8 mouse cellular contexts compared by ENCODE assay signal in the genomic region with DNA sequence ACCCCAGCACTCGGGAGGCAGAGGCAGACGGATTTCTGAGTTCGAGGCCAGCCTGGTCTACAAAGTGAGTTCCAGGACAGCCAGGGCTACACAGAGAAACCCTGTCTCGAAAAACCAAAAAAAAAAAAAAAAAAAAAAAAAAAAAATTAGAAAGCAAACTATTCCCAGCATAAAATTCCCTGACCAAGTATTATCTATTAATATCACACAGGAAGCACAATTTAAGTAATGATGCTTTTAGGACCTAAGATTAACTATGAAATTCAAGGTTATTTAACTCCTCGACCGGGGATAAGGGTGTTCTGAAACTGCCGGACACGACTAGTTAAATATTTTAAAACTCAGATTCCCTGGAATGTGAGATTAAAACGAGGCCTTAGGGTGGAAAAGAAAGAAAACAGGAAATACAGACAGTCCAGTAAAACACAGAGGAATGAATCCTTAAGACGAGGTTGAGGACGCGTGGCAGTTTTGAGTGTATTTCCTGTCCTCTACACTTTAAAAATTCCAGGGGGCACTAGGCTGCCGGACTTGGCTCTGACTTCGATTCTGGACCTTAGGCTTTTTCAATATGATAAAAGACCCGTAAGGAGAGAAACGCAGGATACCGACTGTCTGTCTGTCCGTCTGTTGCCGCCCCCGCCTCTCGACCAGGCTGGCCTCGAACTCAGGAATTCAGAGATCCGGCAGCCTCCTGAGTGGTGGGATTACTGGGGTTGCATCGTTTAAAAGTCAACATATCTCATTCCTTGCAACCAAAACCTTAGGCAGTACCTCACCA. TPM values are rescaled to one million over a fixed set of nuclear protein-coding genes. Genes with fewer than 3 reads are reported as not detected.
A peak's percentile ranks its signal among the peaks of the same experiment; 100 is the strongest.
DNase-seq lines count a peak whose midpoint lies in the region; ATAC-seq and TF ChIP-seq lines count a peak whose summit lies in the region.

No protein-coding gene starts in this region.

- peaks cover 7% of the 10 kb centered on the region for H3K4me1 ChIP-seq in embryonic fibroblast, embryonic 13.5 days (ENCODE audit: control insufficient read depth, insufficient read depth, low read length)
- peaks cover 16% of the 10 kb centered on the region for H3K4me1 ChIP-seq in stomach, embryonic 14.5 days (ENCODE audit: control insufficient read depth, insufficient read depth, low read length)

- H3K27me3 ChIP-seq in stomach, embryonic 14.5 days (ENCODE audit: control insufficient read depth, insufficient read depth, low read length) = no peaks in the 10 kb centered on the region

- 16% methylated on average over 23 of the region's 24 CpGs for WGBS in stomach, embryonic 14.5 days

- H3K9me3 ChIP-seq in stomach, embryonic 14.5 days (ENCODE audit: control insufficient read depth, low read depth, low read length) = no peaks in the 10 kb centered on the region

- TF ChIP-seq POLR2A in embryonic fibroblast, embryonic 13.5 days (IDR thresholded peaks at IDR 0.05; ENCODE audit: low read depth, low read length) = no peak

- H3K4me3 ChIP-seq in embryonic fibroblast, embryonic 13.5 days (ENCODE audit: insufficient read depth, low read length) = peak overlapping the region; percentile 55
- peak overlapping the region; percentile 94 for H3K4me3 ChIP-seq in left cerebral cortex, adult 2 months
- H3K4me3 ChIP-seq in stomach, embryonic 14.5 days (ENCODE audit: low read depth, low read length) = peak overlapping the region; percentile 94

- DNase-seq in layer of hippocampus, adult 11-12 months (ENCODE audit: low spot score) = peak; percentile 23
- DNase-seq in layer of hippocampus, adult 9-10 months (ENCODE audit: low spot score) = no peak
- peak; percentile 27 for DNase-seq in adrenal gland, postnatal 25 days
- DNase-seq in heart, postnatal 36 days = peak; percentile 48 to 49
- peak; percentile 21 to 25 for DNase-seq in left cerebral cortex, adult 2 months (ENCODE audit: extremely low spot score in 1 of 2, low spot score in 2 of 2)

- peak; percentile 8; the same call in 1 of the 2 replicates for ATAC-seq in megakaryocyte-erythroid progenitor cell, adult 5-6 weeks (replicated peaks; ENCODE audit: low FRiP score, low TSS enrichment, poor library complexity, severe bottlenecking)
- 0 out of 2 replicates have a peak, but pooled peaks have one; percentile 1 for ATAC-seq in stomach, embryonic 14.5 days (ENCODE audit: insufficient number of reproducible peaks, insufficient read depth, low FRiP score, low read depth)

- H3K27ac ChIP-seq in embryonic fibroblast, embryonic 13.5 days (ENCODE audit: insufficient read depth, low read length) = peak overlapping the region; percentile 89
- peak overlapping the region; percentile 95 for H3K27ac ChIP-seq in left cerebral cortex, adult 2 months
- H3K27ac ChIP-seq in stomach, embryonic 14.5 days (ENCODE audit: low read length) = peak overlapping the region; percentile 96

- H3K9ac ChIP-seq in stomach, embryonic 14.5 days (replicated peaks; ENCODE audit: low read depth, low read length) = peak overlapping the region; percentile 47

- no peak for TF ChIP-seq CTCF in embryonic fibroblast, embryonic 13.5 days (IDR thresholded peaks at IDR 0.05; ENCODE audit: borderline replicate concordance, insufficient read depth, low read length)
- no peak; the same call in 1 of the 2 replicates for TF ChIP-seq CTCF in left cerebral cortex, adult 2 months (IDR thresholded peaks at IDR 0.05)

- no peaks in the 10 kb centered on the region for H3K36me3 ChIP-seq in stomach, embryonic 14.5 days (ENCODE audit: control insufficient read depth, insufficient read depth, low read length)

- intact Hi-C loops in heart, postnatal 36 days (cut with DNase I) = loop anchor here (2.0 to 5.0 kb wide), 4 partner anchors 29 to 113 kb away; no protein-coding TSS in a partner anchor
- intact Hi-C loops in left cerebral cortex, adult 2 months (cut with DNase I) = loop anchor here (1.0 to 2.0 kb wide), 2 partner anchors 31 to 113 kb away; no protein-coding TSS in a partner anchor

- peak overlapping the region; percentile 67 for H3K4me2 ChIP-seq in stomach, embryonic 14.5 days (replicated peaks; ENCODE audit: low read depth, low read length)

RNA-seq across cellular contexts. Expression of a gene that starts 1.5 kb away (rescaled TPM):
- 38.8 and 63.8 TPM in 2 replicates for total RNA-seq in adrenal gland, postnatal 25 days (2021)
- polyA plus RNA-seq in embryonic fibroblast, embryonic 13.5 days (2011; ENCODE audit: insufficient read length, low read depth, missing spikeins) = 38.5 and 45.1 TPM in 2 replicates
- total RNA-seq in heart, postnatal 36 days (2021) = 10 to 100 TPM; 48.4 to 52.2 TPM
- total RNA-seq in left cerebral cortex, adult 2 months (2021) = 10 to 100 TPM; 60.8 to 66.7 TPM
- 15.5 and 20.1 TPM in 2 replicates for total RNA-seq in megakaryocyte-erythroid progenitor cell, adult 5-6 weeks (2014; fragmentation: Nextera tagmentation)
- 26.6 and 28.1 TPM in 2 replicates for total RNA-seq in megakaryocyte-erythroid progenitor cell, adult 5-6 weeks (2017)
- 14.4 and 23.1 TPM in 2 replicates for polyA plus RNA-seq in stomach, embryonic 14.5 days (2014; fragmentation: Nextera tagmentation; extraction: Ambion mirVana)

RNA-seq across cellular contexts. Expression of a gene that starts 30.1 kb away (rescaled TPM):
- 17.7 and 19.9 TPM in 2 replicates for total RNA-seq in adrenal gland, postnatal 25 days (2021)
- polyA plus RNA-seq in embryonic fibroblast, embryonic 13.5 days (2011; ENCODE audit: insufficient read length, low read depth, missing spikeins) = 96.0 and 103 TPM in 2 replicates
- total RNA-seq in heart, postnatal 36 days (2021) = 1 to 10 TPM; 6.1 to 6.4 TPM
- 10 to 100 TPM; 83.8 to 85.9 TPM for total RNA-seq in left cerebral cortex, adult 2 months (2021)
- 7.7 and 14.9 TPM in 2 replicates for total RNA-seq in megakaryocyte-erythroid progenitor cell, adult 5-6 weeks (2014; fragmentation: Nextera tagmentation)
- total RNA-seq in megakaryocyte-erythroid progenitor cell, adult 5-6 weeks (2017) = 2.0 and 3.0 TPM in 2 replicates
- polyA plus RNA-seq in stomach, embryonic 14.5 days (2014; fragmentation: Nextera tagmentation; extraction: Ambion mirVana) = 10.1 and 10.6 TPM in 2 replicates
